Mouse (Mus musculus) small intestine, adult 2 months (tissue): ENCODE measurements around the gene 1700001L19Rik.

ENCODE experiments used
- CTCF ChIP-seq: fragments of 200-500 bp; IDR thresholded peaks from 2 replicates; pipeline ENCODE4 v1.5.1; 2012; ENCODE audit warnings: low read depth, mild to moderate bottlenecking, control low read depth, inconsistent platforms, low read length, moderate library complexity, mixed read lengths; ENCODE audit not compliant: insufficient replicate concordance, insufficient read length; ENCODE audit errors: extremely low read depth
- POLR2A ChIP-seq: fragments of 200-500 bp; IDR thresholded peaks from 2 replicates; pipeline ENCODE4 v1.6.1; 2012; ENCODE audit warnings: low read depth, mild to moderate bottlenecking, control low read depth, inconsistent platforms, low read length, moderate library complexity

DNA sequence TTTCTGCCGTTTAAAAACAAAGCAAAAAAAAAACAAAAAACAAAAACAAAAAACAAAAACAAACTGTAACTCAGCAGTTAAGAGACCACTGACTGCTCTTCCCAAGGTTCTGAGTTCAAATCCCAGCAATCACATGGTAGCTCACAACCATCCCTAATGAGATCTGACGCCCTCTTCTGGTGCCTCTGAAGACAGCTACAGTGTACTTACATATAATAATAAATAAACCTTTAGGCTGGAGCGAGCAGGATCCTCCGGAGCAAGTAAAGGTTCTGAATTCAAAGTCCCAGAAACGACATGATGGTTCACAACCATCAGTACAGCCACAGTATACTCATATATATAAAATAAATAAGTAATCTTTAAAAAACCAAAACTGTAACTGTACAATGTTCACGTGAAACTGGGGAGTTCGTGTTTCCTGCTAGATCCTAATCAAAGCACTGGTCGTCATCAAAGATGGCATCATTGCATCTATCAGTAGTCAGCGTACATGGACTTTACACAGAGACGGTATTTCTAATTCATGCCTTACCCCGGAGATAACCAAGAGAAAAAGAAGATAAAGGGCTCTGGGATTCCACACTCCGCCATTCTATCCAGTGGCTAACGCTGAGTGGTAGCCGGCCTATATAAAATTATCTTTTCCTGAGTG, 16.0 kb upstream of the 1700001L19Rik start:
- no peak for TF ChIP-seq POLR2A
- no peak for TF ChIP-seq CTCF
